Mouse (Mus musculus): ENCODE data around the gene Ccdc51. TPM values are rescaled to one million over a fixed set of nuclear protein-coding genes. Genes with fewer than 3 reads are reported as not detected.

Ccdc51 gene
- polyA plus RNA-seq, 1 experiment, result 5.1 TPM

- DNase-seq (ENCODE audit: low read depth in 1 of 2, low spot score in 2 of 2), result no peak
- Histone ChIP-seq H3K36me3 (ENCODE audit: control insufficient read depth, insufficient read depth, low read length) (peaks cover 1% of the 10 kb centered on the region; the same call in 1 of the 2 replicates), H3K27me3 (ENCODE audit: control insufficient read depth, insufficient read depth, low read length) (no peaks in the 10 kb centered on the region), H3K4me3 (ENCODE audit: extremely low read depth, insufficient read depth, insufficient read length) (no peak overlapping the region), H3K4me1 (ENCODE audit: control insufficient read depth, insufficient read depth, insufficient read length) (peaks cover 18% of the 10 kb centered on the region; the same call in 1 of the 2 replicates), H3K27ac (ENCODE audit: insufficient read depth, low read length) (no peak overlapping the region)
- 85% methylated on average over 7 of the region's 7 CpGs for WGBS
- TF ChIP-seq CTCF (IDR thresholded peaks at IDR 0.05; ENCODE audit: extremely low read depth, insufficient read depth, insufficient read length, insufficient replicate concordance), result no peak
- TF ChIP-seq POLR2A (IDR thresholded peaks at IDR 0.05; ENCODE audit: low read depth, low read length), result no peak
Measured at GRCm38 (mm10) chr9:109041351-109041750, 40.9 kb upstream of the Ccdc51 start.

DNA sequence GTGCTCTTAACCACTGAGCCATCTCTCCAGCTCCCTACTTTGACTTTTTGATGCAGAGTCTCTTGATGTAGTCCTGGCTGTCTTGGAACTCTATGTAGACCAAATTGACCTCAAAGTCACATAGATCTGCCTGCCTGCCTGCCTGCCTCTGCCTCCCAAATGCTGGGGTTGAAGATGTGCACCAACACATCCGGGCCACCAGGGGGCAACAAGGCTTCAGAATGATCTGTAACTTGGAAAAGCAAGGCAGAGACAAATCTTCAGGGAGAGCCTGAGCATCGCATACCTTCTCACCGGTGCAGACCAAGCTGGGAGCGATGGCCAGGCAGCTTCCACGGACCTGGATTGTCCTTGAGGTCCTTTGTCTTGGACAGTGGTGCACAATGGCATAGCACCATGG is 36.0 kb upstream of the Ccdc51 start:
- TF ChIP-seq POLR2A (IDR thresholded peaks at IDR 0.05; ENCODE audit: low read depth, low read length) (no peak), CTCF (IDR thresholded peaks at IDR 0.05; ENCODE audit: extremely low read depth, insufficient read depth, insufficient read length, insufficient replicate concordance) (peak; percentile 73; the same call in 1 of the 2 replicates)
- Histone ChIP-seq H3K36me3 (ENCODE audit: control insufficient read depth, insufficient read depth, low read length) (peaks cover 4% of the 10 kb centered on the region; the same call in 1 of the 2 replicates), H3K4me1 (ENCODE audit: control insufficient read depth, insufficient read depth, insufficient read length) (peaks cover 12% of the 10 kb centered on the region; the same call in 1 of the 2 replicates), H3K27me3 (ENCODE audit: control insufficient read depth, insufficient read depth, low read length) (no peaks in the 10 kb centered on the region), H3K27ac (ENCODE audit: insufficient read depth, low read length) (no peak overlapping the region), H3K4me3 (ENCODE audit: extremely low read depth, insufficient read depth, insufficient read length) (no peak overlapping the region)
- 40% methylated on average over 5 of the region's 5 CpGs for WGBS
- DNase-seq (ENCODE audit: low read depth in 1 of 2, low spot score in 2 of 2), result peak in 1 of 2 experiments; percentile 82

- 70% methylated on average over 7 of the region's 7 CpGs for WGBS
- no peak for TF ChIP-seq POLR2A (IDR thresholded peaks at IDR 0.05; ENCODE audit: low read depth, low read length)
- no peak for TF ChIP-seq CTCF (IDR thresholded peaks at IDR 0.05; ENCODE audit: extremely low read depth, insufficient read depth, insufficient read length, insufficient replicate concordance)
- peaks cover 13% of the 10 kb centered on the region for H3K36me3 ChIP-seq (ENCODE audit: control insufficient read depth, insufficient read depth, low read length)
- DNase-seq (ENCODE audit: low read depth in 1 of 2, low spot score in 2 of 2), result no peak
- 0 out of 2 replicates have a peak overlapping the region, but pooled peaks have one; percentile 50 for H3K4me3 ChIP-seq (ENCODE audit: extremely low read depth, insufficient read depth, insufficient read length)
- H3K27me3 ChIP-seq (ENCODE audit: control insufficient read depth, insufficient read depth, low read length), result no peaks in the 10 kb centered on the region
- peaks cover 12% of the 10 kb centered on the region; the same call in 1 of the 2 replicates for H3K4me1 ChIP-seq (ENCODE audit: control insufficient read depth, insufficient read depth, insufficient read length)
- peak overlapping the region; percentile 99 for H3K27ac ChIP-seq (ENCODE audit: insufficient read depth, low read length)
Measured at GRCm38 (mm10) chr9:109049316-109049715, 33.0 kb upstream of the Ccdc51 start.

DNA sequence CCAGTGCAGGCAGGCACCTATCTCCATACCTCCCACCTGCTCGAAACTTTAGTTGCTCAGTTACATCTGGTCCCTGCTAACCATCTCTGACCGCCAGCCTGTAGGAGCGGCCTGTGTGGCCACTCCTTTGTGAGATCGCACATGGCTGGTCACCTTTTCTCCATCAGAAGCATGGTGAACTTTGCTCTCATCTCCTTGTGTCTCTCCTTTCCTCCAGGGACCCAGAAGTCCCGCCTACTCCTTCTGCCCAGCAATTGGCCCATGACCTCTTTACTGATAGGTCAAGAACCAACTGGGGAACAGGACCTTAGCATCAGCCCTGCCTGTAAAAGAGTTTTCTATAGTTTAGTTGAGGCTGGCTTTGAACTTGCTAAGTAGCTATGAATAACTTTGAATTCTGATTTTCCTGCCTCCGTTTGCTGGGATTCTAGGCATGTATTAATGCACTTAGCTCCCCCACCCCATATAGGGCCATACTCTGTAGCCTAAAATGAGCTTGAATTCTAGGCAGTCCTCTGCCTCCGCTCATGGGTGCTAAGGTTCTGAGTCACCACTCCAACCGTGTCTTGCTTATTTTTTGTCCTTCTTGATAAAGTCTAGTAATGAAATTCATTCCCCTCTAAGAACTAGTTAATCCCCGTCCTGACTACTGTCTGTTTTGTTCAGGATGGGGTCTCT is 32.2 kb upstream of the Ccdc51 start:
- no peak for DNase-seq (ENCODE audit: low read depth in 1 of 2, low spot score in 2 of 2)
- Histone ChIP-seq H3K27ac (ENCODE audit: insufficient read depth, low read length) (peak overlapping the region; percentile 99), H3K36me3 (ENCODE audit: control insufficient read depth, insufficient read depth, low read length) (peaks cover 15% of the 10 kb centered on the region), H3K4me3 (ENCODE audit: extremely low read depth, insufficient read depth, insufficient read length) (peak overlapping the region; percentile 64), H3K27me3 (ENCODE audit: control insufficient read depth, insufficient read depth, low read length) (no peaks in the 10 kb centered on the region), H3K4me1 (ENCODE audit: control insufficient read depth, insufficient read depth, insufficient read length) (peaks cover 12% of the 10 kb centered on the region; the same call in 1 of the 2 replicates)
- 45% methylated on average over 9 of the region's 9 CpGs for WGBS
- no peak for TF ChIP-seq CTCF (IDR thresholded peaks at IDR 0.05; ENCODE audit: extremely low read depth, insufficient read depth, insufficient read length, insufficient replicate concordance)
- no peak for TF ChIP-seq POLR2A (IDR thresholded peaks at IDR 0.05; ENCODE audit: low read depth, low read length)

GRCm38 (mm10) chr9:109050674-109050997 is 31.7 kb upstream of the Ccdc51 start:
- Histone ChIP-seq H3K27me3 (ENCODE audit: control insufficient read depth, insufficient read depth, low read length) (no peaks in the 10 kb centered on the region), H3K4me1 (ENCODE audit: control insufficient read depth, insufficient read depth, insufficient read length) (peaks cover 15% of the 10 kb centered on the region; the same call in 1 of the 2 replicates), H3K4me3 (ENCODE audit: extremely low read depth, insufficient read depth, insufficient read length) (peak overlapping the region; percentile 64), H3K27ac (ENCODE audit: insufficient read depth, low read length) (peak overlapping the region; percentile 99), H3K36me3 (ENCODE audit: control insufficient read depth, insufficient read depth, low read length) (peaks cover 17% of the 10 kb centered on the region)
- WGBS, result 11% methylated on average over 3 of the region's 3 CpGs
- no peak for TF ChIP-seq POLR2A (IDR thresholded peaks at IDR 0.05; ENCODE audit: low read depth, low read length)
- no peak for TF ChIP-seq CTCF (IDR thresholded peaks at IDR 0.05; ENCODE audit: extremely low read depth, insufficient read depth, insufficient read length, insufficient replicate concordance)
- DNase-seq (ENCODE audit: low read depth in 1 of 2, low spot score in 2 of 2), result no peak

GRCm38 (mm10) chr9:109051011-109051501 is 31.2 kb upstream of the Ccdc51 start:
- Histone ChIP-seq H3K4me3 (ENCODE audit: extremely low read depth, insufficient read depth, insufficient read length) (peak overlapping the region; percentile 81), H3K27me3 (ENCODE audit: control insufficient read depth, insufficient read depth, low read length) (no peaks in the 10 kb centered on the region), H3K36me3 (ENCODE audit: control insufficient read depth, insufficient read depth, low read length) (peaks cover 21% of the 10 kb centered on the region), H3K27ac (ENCODE audit: insufficient read depth, low read length) (peak overlapping the region; percentile 99), H3K4me1 (ENCODE audit: control insufficient read depth, insufficient read depth, insufficient read length) (peaks cover 18% of the 10 kb centered on the region; the same call in 1 of the 2 replicates)
- TF ChIP-seq POLR2A (IDR thresholded peaks at IDR 0.05; ENCODE audit: low read depth, low read length) (peak; percentile 96), CTCF (IDR thresholded peaks at IDR 0.05; ENCODE audit: extremely low read depth, insufficient read depth, insufficient read length, insufficient replicate concordance) (no peak)
- DNase-seq (ENCODE audit: low read depth in 1 of 2, low spot score in 2 of 2), result peak; percentile 73 to 88
- 10% methylated on average over 13 of the region's 13 CpGs for WGBS

All from spleen, adult 2 months (tissue).